8 mouse cellular contexts compared by ENCODE assay signal in genomic region chr1:152369139-152369538, GRCm38 (mm10). TPM values are rescaled to one million over a fixed set of nuclear protein-coding genes. Genes with fewer than 3 reads are reported as not detected.
DNase-seq lines count a peak whose midpoint lies in the region; ATAC-seq and TF ChIP-seq lines count a peak whose summit lies in the region.

No protein-coding gene starts in this region.

- H3K4me3 ChIP-seq in forebrain, embryonic 10.5 days = no peak overlapping the region
- H3K4me3 ChIP-seq in heart, postnatal 0 days (ENCODE audit: low read depth, low read length) = peak overlapping the region; percentile 1; the same call in 1 of the 2 replicates
- no peak overlapping the region for H3K4me3 ChIP-seq in layer of hippocampus, adult 2 months
- no peak overlapping the region for H3K4me3 ChIP-seq in lung, embryonic 14.5 days (ENCODE audit: low read depth, low read length)

- no peaks in the 10 kb centered on the region for H3K9me3 ChIP-seq in forebrain, embryonic 10.5 days
- no peaks in the 10 kb centered on the region for H3K9me3 ChIP-seq in heart, postnatal 0 days (replicated peaks; ENCODE audit: control insufficient read depth, low read length)
- H3K9me3 ChIP-seq in lung, embryonic 14.5 days (ENCODE audit: low read depth, low read length) = no peaks in the 10 kb centered on the region

- peak; percentile 88; the same call in 1 of the 2 replicates for TF ChIP-seq CTCF in brain, embryonic 14.5 days (IDR thresholded peaks at IDR 0.05; ENCODE audit: borderline replicate concordance, extremely low read depth, insufficient read depth, insufficient read length)
- TF ChIP-seq CTCF in heart, postnatal 0 days (IDR thresholded peaks at IDR 0.05; ENCODE audit: low read depth) = peak; percentile 96
- TF ChIP-seq CTCF in layer of hippocampus, adult 2 months (conservative IDR thresholded peaks at IDR 0.05) = peak; percentile 91
- TF ChIP-seq CTCF in lung, embryonic 14.5 days (IDR thresholded peaks at IDR 0.05; ENCODE audit: low read depth) = peak; percentile 86

- ATAC-seq in heart, postnatal 0 days (ENCODE audit: insufficient read depth, low read depth) = peak; percentile 69; the same call in 1 of the 2 replicates
- ATAC-seq in lung, embryonic 14.5 days (ENCODE audit: insufficient read depth) = peak; percentile 77
- ATAC-seq in monocyte, adult 5-6 weeks (replicated peaks; ENCODE audit: insufficient number of reproducible peaks, low FRiP score, low TSS enrichment, poor library complexity, severe bottlenecking) = no peak

- no peak for TF ChIP-seq EP300 in heart, postnatal 0 days (IDR thresholded peaks at IDR 0.05; ENCODE audit: low read depth)

- H3K27ac ChIP-seq in forebrain, embryonic 10.5 days = no peak overlapping the region
- peak overlapping the region; percentile 16; the same call in 1 of the 2 replicates for H3K27ac ChIP-seq in heart, postnatal 0 days (ENCODE audit: low read depth)
- no peak overlapping the region for H3K27ac ChIP-seq in layer of hippocampus, adult 2 months
- H3K27ac ChIP-seq in lung, embryonic 14.5 days (ENCODE audit: low read depth) = no peak overlapping the region

- H3K9ac ChIP-seq in heart, postnatal 0 days (replicated peaks; ENCODE audit: low read depth, low read length) = no peak overlapping the region
- no peak overlapping the region for H3K9ac ChIP-seq in lung, embryonic 14.5 days

- peaks cover 9% of the 10 kb centered on the region for H3K36me3 ChIP-seq in forebrain, embryonic 10.5 days (replicated peaks)
- peaks cover 13% of the 10 kb centered on the region for H3K36me3 ChIP-seq in heart, postnatal 0 days (replicated peaks; ENCODE audit: control insufficient read depth, insufficient read depth, low read length)
- peaks cover 8% of the 10 kb centered on the region; the same call in 1 of the 2 replicates for H3K36me3 ChIP-seq in lung, embryonic 14.5 days (ENCODE audit: insufficient read depth)

- H3K27me3 ChIP-seq in forebrain, embryonic 10.5 days (ENCODE audit: poor library complexity, severe bottlenecking) = no peaks in the 10 kb centered on the region
- no peaks in the 10 kb centered on the region for H3K27me3 ChIP-seq in heart, postnatal 0 days (ENCODE audit: control insufficient read depth, insufficient read depth, low read length)
- H3K27me3 ChIP-seq in lung, embryonic 14.5 days (ENCODE audit: insufficient read depth, low read length) = no peaks in the 10 kb centered on the region

- TF ChIP-seq POLR2A in brain, embryonic 14.5 days (IDR thresholded peaks at IDR 0.05; ENCODE audit: borderline replicate concordance, extremely low read depth, insufficient read depth, insufficient read length, poor library complexity, severe bottlenecking) = no peak

- DNase-seq in MEL-GATA-1-ER (ENCODE audit: extremely low read depth, low read depth) = peak; percentile 19
- DNase-seq in brain, embryonic 14.5 days (ENCODE audit: low read depth) = peak; percentile 93
- DNase-seq in forebrain, embryonic 10.5 days (ENCODE audit: extremely low spot score, low spot score) = peak; percentile 26
- DNase-seq in heart, postnatal 0 days (ENCODE audit: low spot score) = peak; percentile 79
- peak; percentile 62 to 70 for DNase-seq in layer of hippocampus, adult 2 months (ENCODE audit: low spot score in 2 of 2)
- DNase-seq in lung, embryonic 14.5 days = peak; percentile 90
- peak; percentile 34 for DNase-seq in ovary, postnatal 14 days (ENCODE audit: low spot score)

- WGBS in forebrain, embryonic 10.5 days = 31% methylated on average over 4 of the region's 4 CpGs
- 12% methylated on average over 4 of the region's 4 CpGs for WGBS in heart, postnatal 0 days
- WGBS in lung, embryonic 14.5 days = 20% methylated on average over 4 of the region's 4 CpGs

- H3K4me1 ChIP-seq in forebrain, embryonic 10.5 days = peaks cover 10% of the 10 kb centered on the region
- H3K4me1 ChIP-seq in heart, postnatal 0 days (ENCODE audit: control insufficient read depth, insufficient read depth) = peaks cover 8% of the 10 kb centered on the region; the same call in 1 of the 2 replicates
- 0 out of 2 replicates have a peak, but pooled peaks cover 3% of the 10 kb centered on the region for H3K4me1 ChIP-seq in lung, embryonic 14.5 days (ENCODE audit: insufficient read depth)

- peak overlapping the region; percentile 45 for H3K4me2 ChIP-seq in heart, postnatal 0 days (ENCODE audit: low read depth, low read length)
- no peak overlapping the region for H3K4me2 ChIP-seq in lung, embryonic 14.5 days

RNA-seq across cellular contexts. Expression of gene Tsen15, which starts 17.3 kb away (rescaled TPM):
- 22.5 and 29.6 TPM in 2 replicates for polyA plus RNA-seq in brain, embryonic 14.5 days (2012; rRNA removed)
- 94.8 and 102 TPM in 2 replicates for polyA plus RNA-seq in forebrain, embryonic 10.5 days (2016; fragmentation: Nextera tagmentation; extraction: Ambion mirVana)
- 28.8 and 281 TPM in 2 replicates for total RNA-seq in heart, postnatal 0 days (2014; rRNA removed; ENCODE audit: low replicate concordance)
- 29.1 and 36.9 TPM in 2 replicates for polyA plus RNA-seq in heart, postnatal 0 days (2015; fragmentation: Nextera tagmentation; extraction: Ambion mirVana)
- total RNA-seq in layer of hippocampus, adult 2 months (2021) = 10 to 100 TPM; 35.3 to 39.3 TPM
- 87.2 and 90.3 TPM in 2 replicates for polyA plus RNA-seq in lung, embryonic 14.5 days (2014; fragmentation: Nextera tagmentation; extraction: Ambion mirVana)
- 6.7 to 18.1 TPM (median 10.7 TPM) in 3 replicates for total RNA-seq in monocyte, adult 5-6 weeks (2017)

RNA-seq across cellular contexts. Expression of gene Colgalt2, which starts 30.5 kb away (rescaled TPM):
- polyA plus RNA-seq in brain, embryonic 14.5 days (2012; rRNA removed) = 3.3 and 4.3 TPM in 2 replicates
- 1.2 and 1.5 TPM in 2 replicates for polyA plus RNA-seq in forebrain, embryonic 10.5 days (2016; fragmentation: Nextera tagmentation; extraction: Ambion mirVana)
- total RNA-seq in heart, postnatal 0 days (2014; rRNA removed; ENCODE audit: low replicate concordance) = 4.5 and 4.6 TPM in 2 replicates
- polyA plus RNA-seq in heart, postnatal 0 days (2015; fragmentation: Nextera tagmentation; extraction: Ambion mirVana) = 1.5 and 1.7 TPM in 2 replicates
- 1 to 10 TPM; 6.2 to 7.1 TPM for total RNA-seq in layer of hippocampus, adult 2 months (2021)
- 0.78 and 0.92 TPM in 2 replicates for polyA plus RNA-seq in lung, embryonic 14.5 days (2014; fragmentation: Nextera tagmentation; extraction: Ambion mirVana)
- 0.21 TPM in 1 of 3 replicates, not detected in the others for total RNA-seq in monocyte, adult 5-6 weeks (2017)

Comparison
In these comparisons a context has a peak if more than half of its experiments do, and no peak if none do; other contexts are left out.
1. DNase-seq: peak in every context shown above with its lines; median percentile 93 in brain, embryonic 14.5 days; 90 in lung, embryonic 14.5 days; 79 in heart, postnatal 0 days; 66 in layer of hippocampus, adult 2 months; 34 in ovary, postnatal 14 days; 26 in forebrain, embryonic 10.5 days; 19 in MEL-GATA-1-ER.